Mouse (Mus musculus) erythroblast, embryonic 14.5 days (primary cell): ENCODE measurements around the gene Trp53bp1. TPM values are rescaled to one million over a fixed set of nuclear protein-coding genes. Genes with fewer than 3 reads are reported as not detected.

Source experiments
- H3K27me3 ChIP-seq: 2 replicates; pipeline ENCODE4 v1.6.1; 2012; ENCODE audit warnings: inconsistent platforms; ENCODE audit not compliant: control insufficient read depth
- H3K36me3 ChIP-seq: 2 replicates; pipeline ENCODE4 v1.6.1; 2012; ENCODE audit warnings: mild to moderate bottlenecking, inconsistent platforms; ENCODE audit not compliant: control insufficient read depth
- H3K4me1 ChIP-seq: 2 replicates; pipeline ENCODE4 v1.6.1; 2012; ENCODE audit warnings: inconsistent platforms; ENCODE audit not compliant: control insufficient read depth
- H3K4me3 ChIP-seq: replicated peaks from 2 replicates; pipeline ENCODE3; 2012; ENCODE audit warnings: moderate library complexity, mild to moderate bottlenecking, inconsistent platforms
- H3K9me3 ChIP-seq: 2 replicates; pipeline ENCODE4 v1.6.1; 2012; ENCODE audit warnings: low read length, inconsistent platforms, mixed read lengths; ENCODE audit not compliant: control insufficient read depth
- GATA1 ChIP-seq: IDR thresholded peaks from 2 replicates; pipeline ENCODE4 v1.6.1; 2012; ENCODE audit warnings: low read length, inconsistent platforms, mixed read lengths
- TAL1 ChIP-seq: IDR thresholded peaks from 3 replicates; pipeline ENCODE4 v1.6.1; 2012; ENCODE audit warnings: low read length, inconsistent platforms, mixed read lengths
- polyA plus RNA-seq: library from polyadenylated mRNA; stranded (reverse); fragments of >175 nt; gene quantifications from 2 replicates; pipeline ENCODE4 v1.2.3, GENCODE M21; 2012

Trp53bp1 gene
- polyA plus RNA-seq, 1 experiment, result 2.9 TPM

- H3K4me1 ChIP-seq, result peaks cover 20% of the 10 kb centered on the region
- H3K36me3 ChIP-seq, result no peaks in the 10 kb centered on the region; the same call in 1 of the 2 replicates
- H3K4me3 ChIP-seq, result peak overlapping the region; percentile 85
- no peaks in the 10 kb centered on the region for H3K9me3 ChIP-seq
- H3K27me3 ChIP-seq, result no peaks in the 10 kb centered on the region
- no peak for TF ChIP-seq GATA1
- TF ChIP-seq TAL1, result no peak
Observed at GRCm38 (mm10) chr2:121270521-121271235, 529 bp downstream of the Trp53bp1 start.

GRCm38 (mm10) chr2:121268446-121268845 is 2.8 kb downstream of the Trp53bp1 start:
- Histone ChIP-seq H3K4me1 (peaks cover 23% of the 10 kb centered on the region), H3K4me3 (no peak overlapping the region), H3K27me3 (no peaks in the 10 kb centered on the region), H3K9me3 (no peaks in the 10 kb centered on the region), H3K36me3 (no peaks in the 10 kb centered on the region; the same call in 1 of the 2 replicates)
- TF ChIP-seq TAL1, result no peak
- TF ChIP-seq GATA1, result no peak

GRCm38 (mm10) chr2:121249758-121250157 is 21.4 kb downstream of the Trp53bp1 start:
- H3K36me3 ChIP-seq, result peaks cover 24% of the 10 kb centered on the region
- no peak for TF ChIP-seq TAL1
- no peak for TF ChIP-seq GATA1
- H3K9me3 ChIP-seq, result no peaks in the 10 kb centered on the region
- H3K27me3 ChIP-seq, result no peaks in the 10 kb centered on the region
- no peaks in the 10 kb centered on the region for H3K4me1 ChIP-seq
- H3K4me3 ChIP-seq, result no peak overlapping the region

GRCm38 (mm10) chr2:121244099-121244498 is 27.1 kb downstream of the Trp53bp1 start:
- no peaks in the 10 kb centered on the region for H3K27me3 ChIP-seq
- H3K4me3 ChIP-seq, result no peak overlapping the region
- peaks cover 8% of the 10 kb centered on the region; the same call in 1 of the 2 replicates for H3K36me3 ChIP-seq
- H3K9me3 ChIP-seq, result no peaks in the 10 kb centered on the region
- no peak for TF ChIP-seq TAL1
- TF ChIP-seq GATA1, result no peak
- H3K4me1 ChIP-seq, result peaks cover 2% of the 10 kb centered on the region; the same call in 1 of the 2 replicates

GRCm38 (mm10) chr2:121239426-121239825 is 31.8 kb downstream of the Trp53bp1 start:
- Histone ChIP-seq H3K4me3 (no peak overlapping the region), H3K9me3 (no peaks in the 10 kb centered on the region), H3K36me3 (peaks cover 14% of the 10 kb centered on the region), H3K27me3 (no peaks in the 10 kb centered on the region), H3K4me1 (peaks cover 35% of the 10 kb centered on the region)
- TF ChIP-seq GATA1 (no peak), TAL1 (no peak)

GRCm38 (mm10) chr2:121235460-121236072 is 35.6 kb downstream of the Trp53bp1 start:
- Histone ChIP-seq H3K9me3 (no peaks in the 10 kb centered on the region), H3K27me3 (no peaks in the 10 kb centered on the region), H3K4me1 (peaks cover 69% of the 10 kb centered on the region), H3K4me3 (peak overlapping the region; percentile 69), H3K36me3 (peaks cover 43% of the 10 kb centered on the region)
- TF ChIP-seq GATA1 (peak; percentile 75), TAL1 (peak; percentile 86)

- TF ChIP-seq TAL1 (no peak; the same call in 2 of the 3 replicates), GATA1 (peak; percentile 68; the same call in 1 of the 2 replicates)
- H3K27me3 ChIP-seq, result no peaks in the 10 kb centered on the region
- H3K4me3 ChIP-seq, result peak overlapping the region; percentile 39
- peaks cover 66% of the 10 kb centered on the region for H3K4me1 ChIP-seq
- peaks cover 89% of the 10 kb centered on the region for H3K36me3 ChIP-seq
- no peaks in the 10 kb centered on the region for H3K9me3 ChIP-seq
Observed at GRCm38 (mm10) chr2:121228135-121228534, 43.1 kb downstream of the Trp53bp1 start.

GRCm38 (mm10) chr2:121223010-121223409 is 48.2 kb downstream of the Trp53bp1 start:
- Histone ChIP-seq H3K4me3 (no peak overlapping the region), H3K4me1 (peaks cover 19% of the 10 kb centered on the region), H3K9me3 (no peaks in the 10 kb centered on the region), H3K27me3 (no peaks in the 10 kb centered on the region), H3K36me3 (peaks cover 97% of the 10 kb centered on the region)
- no peak for TF ChIP-seq TAL1
- no peak for TF ChIP-seq GATA1

GRCm38 (mm10) chr2:121219994-121220393 is 51.2 kb downstream of the Trp53bp1 start:
- H3K36me3 ChIP-seq, result peaks cover 97% of the 10 kb centered on the region
- H3K4me1 ChIP-seq, result peaks cover under 1% of the 10 kb centered on the region

More at GRCm38 (mm10) chr2:121219994-121220393, 51.2 kb downstream of the Trp53bp1 start:
- no peak overlapping the region for H3K4me3 ChIP-seq
- TF ChIP-seq GATA1, result no peak
- TF ChIP-seq TAL1, result no peak
- H3K9me3 ChIP-seq, result no peaks in the 10 kb centered on the region
- H3K27me3 ChIP-seq, result no peaks in the 10 kb centered on the region
